Mouse (Mus musculus) intestine, postnatal 0 days (tissue): ENCODE measurements around the gene Pamr1. TPM values are rescaled to one million over a fixed set of nuclear protein-coding genes. Genes with fewer than 3 reads are reported as not detected.

Source experiments
- ATAC-seq: fragments of 200-750 bp; cut with Nextera tagmentation; 2 replicates; pipeline ENCODE4 v1.8.0; 2017; ENCODE audit warnings: mild to moderate bottlenecking, moderate TSS enrichment, moderate library complexity
- H3K27ac ChIP-seq: fragments of 300-500 bp; sonication (generic); 2 replicates; pipeline ENCODE4 v1.5.1; 2014; ENCODE audit warnings: mild to moderate bottlenecking, low read depth, low read length, moderate library complexity
- H3K27me3 ChIP-seq: fragments of 300-500 bp; sonication (generic); replicated peaks from 2 replicates; pipeline ENCODE4 v1.6.1; 2014; ENCODE audit warnings: low read length, mixed read lengths; ENCODE audit not compliant: control insufficient read depth, insufficient read depth
- H3K36me3 ChIP-seq: fragments of 300-500 bp; sonication (generic); 2 replicates; pipeline ENCODE4 v1.6.1; 2014; ENCODE audit warnings: mild to moderate bottlenecking, moderate library complexity; ENCODE audit not compliant: control insufficient read depth, insufficient read depth
- H3K4me1 ChIP-seq: fragments of 300-500 bp; sonication (generic); replicated peaks from 2 replicates; pipeline ENCODE4 v1.6.1; 2014; ENCODE audit warnings: antibody characterized with exemption, low read length, mixed read lengths; ENCODE audit not compliant: control insufficient read depth, insufficient read depth
- H3K4me2 ChIP-seq: fragments of 300-500 bp; sonication (generic); replicated peaks from 2 replicates; pipeline ENCODE4 v1.6.1; 2014; ENCODE audit warnings: low read depth, mild to moderate bottlenecking, moderate library complexity
- H3K4me3 ChIP-seq: fragments of 300-500 bp; sonication (generic); 2 replicates; pipeline ENCODE4 v1.5.1; 2014; ENCODE audit warnings: low read depth, low read length
- H3K9ac ChIP-seq: fragments of 300-500 bp; sonication (generic); 2 replicates; pipeline ENCODE4 v1.6.1; 2014; ENCODE audit warnings: mild to moderate bottlenecking, low read depth, low read length
- H3K9me3 ChIP-seq: fragments of 300-500 bp; sonication (generic); 2 replicates; pipeline ENCODE4 v1.6.1; 2016; ENCODE audit warnings: mixed run types; ENCODE audit not compliant: control insufficient read depth
- CTCF ChIP-seq: sonication (generic); IDR thresholded peaks from 2 replicates; pipeline ENCODE4 v1.5.1; 2016; ENCODE audit warnings: low read depth, mild to moderate bottlenecking, control low read depth, antibody characterized with exemption, moderate library complexity
- WGBS: fragments of 180-500 bp; shearing (Covaris S2); extraction: QIAGEN DNeasy Blood & Tissue Kit; methylation state at CpG from one replicate; pipeline ENCODE4 v1.1.7; 2014; 5-methylcytosine and 5-hydroxymethylcytosine counted together
- polyA plus RNA-seq: library from polyadenylated mRNA; unstranded; fragments of >200 nt; fragmentation: Nextera tagmentation; extraction: Ambion mirVana; gene quantifications from 2 replicates; pipeline ENCODE4 v1.2.1, GENCODE M21; 2015

Pamr1 gene
- polyA plus RNA-seq, 1 experiment from 2014 or later, result 19.0 TPM

DNA sequence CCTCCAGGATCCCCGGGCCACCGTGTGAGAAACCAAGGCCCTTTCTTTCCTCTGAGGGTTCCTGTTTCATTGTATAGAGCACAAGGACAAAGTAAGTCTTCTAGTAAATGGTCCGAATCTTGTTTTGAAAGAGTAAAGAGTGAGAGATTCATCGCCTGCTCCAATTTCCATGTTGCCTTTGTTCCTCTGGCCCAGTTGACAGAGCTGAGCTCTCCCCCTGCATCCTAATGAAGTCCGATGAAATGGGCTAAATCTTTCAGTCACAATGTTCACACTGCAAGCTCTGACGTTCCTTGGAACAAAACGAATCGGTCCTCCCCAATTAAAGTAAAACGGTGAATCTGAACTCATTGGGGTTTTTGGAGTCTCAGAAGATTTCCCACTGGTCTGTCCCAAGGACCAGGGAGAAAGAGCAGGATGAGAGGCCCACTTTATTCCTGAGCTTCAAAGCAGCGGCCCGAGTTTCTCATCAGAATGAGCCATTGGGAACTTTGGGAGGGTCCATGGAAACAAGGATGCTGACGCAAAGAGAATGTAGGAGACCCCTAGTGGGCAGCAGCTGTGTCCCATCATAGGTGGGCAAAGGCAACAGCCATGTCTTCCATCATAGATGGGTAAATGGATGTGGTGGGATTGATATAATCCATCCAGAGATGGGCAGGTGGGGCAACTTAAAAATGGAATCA, 71.1 kb downstream of the Pamr1 start:
- Histone ChIP-seq H3K36me3 (no peaks in the 10 kb centered on the region), H3K4me3 (no peak overlapping the region), H3K27ac (no peak overlapping the region), H3K9me3 (no peaks in the 10 kb centered on the region), H3K4me1 (no peaks in the 10 kb centered on the region), H3K9ac (no peak overlapping the region), H3K4me2 (no peak overlapping the region), H3K27me3 (no peaks in the 10 kb centered on the region)
- ATAC-seq, result no peak
- TF ChIP-seq CTCF, result no peak
- WGBS, result 88% methylated on average over 12 of the region's 12 CpGs

DNA sequence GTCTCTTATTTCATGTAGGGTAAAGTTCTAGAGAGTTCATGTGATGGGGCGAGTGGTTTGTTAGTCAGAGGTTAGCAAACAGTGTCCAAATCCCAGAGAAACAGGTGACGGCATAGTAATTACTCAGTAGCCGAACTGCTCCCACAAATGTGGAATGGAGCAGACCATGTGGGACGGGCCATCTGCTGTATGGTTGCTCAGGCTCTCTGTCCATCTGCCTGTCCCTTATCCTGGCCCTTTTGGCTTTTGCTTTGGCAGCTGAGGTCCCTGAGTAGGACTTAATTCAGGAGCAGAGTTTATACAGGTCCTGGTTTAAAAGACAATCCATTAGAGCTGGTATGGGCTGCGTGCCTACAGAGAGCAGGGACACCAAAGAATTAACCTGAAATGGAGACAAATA, 72.4 kb downstream of the Pamr1 start:
- no peak overlapping the region for H3K9ac ChIP-seq
- no peak overlapping the region for H3K4me2 ChIP-seq
- H3K9me3 ChIP-seq, result no peaks in the 10 kb centered on the region
- no peaks in the 10 kb centered on the region for H3K27me3 ChIP-seq
- no peaks in the 10 kb centered on the region for H3K36me3 ChIP-seq
- TF ChIP-seq CTCF, result no peak
- no peak overlapping the region for H3K4me3 ChIP-seq
- no peaks in the 10 kb centered on the region for H3K4me1 ChIP-seq
- ATAC-seq, result no peak
- WGBS, result 84% methylated on average over 5 of the region's 5 CpGs
- no peak overlapping the region for H3K27ac ChIP-seq

- H3K4me2 ChIP-seq, result no peak overlapping the region
- H3K4me3 ChIP-seq, result no peak overlapping the region
- no peak for TF ChIP-seq CTCF
These were observed 73.1 kb downstream of the Pamr1 start for GRCm38 (mm10) chr2:102622943-102623342.

DNA sequence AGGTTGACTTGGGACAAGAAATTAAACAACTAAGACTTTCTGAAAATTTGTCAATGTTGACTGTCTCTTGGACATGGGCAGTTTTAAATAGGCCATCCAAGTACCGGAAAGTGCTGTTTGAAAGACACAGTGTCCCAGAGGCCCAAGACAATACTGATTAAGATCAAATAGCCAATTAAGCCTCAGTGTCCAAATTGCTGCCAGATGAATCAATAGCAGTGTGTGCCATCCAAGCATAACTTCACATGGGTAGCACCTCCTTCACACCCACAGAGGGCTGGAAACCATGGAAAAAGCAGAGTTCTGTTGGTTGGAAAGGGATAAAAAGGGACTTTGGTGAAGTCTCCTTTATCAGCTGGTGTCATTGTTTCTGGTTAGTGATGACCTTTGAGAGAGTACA, 74.7 kb downstream of the Pamr1 start:
- no peak overlapping the region for H3K27ac ChIP-seq
- no peaks in the 10 kb centered on the region for H3K36me3 ChIP-seq
- no peaks in the 10 kb centered on the region for H3K9me3 ChIP-seq
- H3K9ac ChIP-seq, result no peak overlapping the region
- no peak for TF ChIP-seq CTCF
- no peaks in the 10 kb centered on the region for H3K4me1 ChIP-seq
- no peaks in the 10 kb centered on the region for H3K27me3 ChIP-seq
- WGBS, result 93% methylated on average over 1 of the region's 1 CpGs
- no peak overlapping the region for H3K4me2 ChIP-seq
- H3K4me3 ChIP-seq, result no peak overlapping the region
- ATAC-seq, result no peak

More at GRCm38 (mm10) chr2:102622943-102623342, 73.1 kb downstream of the Pamr1 start:
- Histone ChIP-seq H3K9me3 (no peaks in the 10 kb centered on the region), H3K9ac (no peak overlapping the region), H3K4me1 (no peaks in the 10 kb centered on the region), H3K27ac (no peak overlapping the region), H3K36me3 (no peaks in the 10 kb centered on the region), H3K27me3 (no peaks in the 10 kb centered on the region)
- no peak for ATAC-seq

DNA sequence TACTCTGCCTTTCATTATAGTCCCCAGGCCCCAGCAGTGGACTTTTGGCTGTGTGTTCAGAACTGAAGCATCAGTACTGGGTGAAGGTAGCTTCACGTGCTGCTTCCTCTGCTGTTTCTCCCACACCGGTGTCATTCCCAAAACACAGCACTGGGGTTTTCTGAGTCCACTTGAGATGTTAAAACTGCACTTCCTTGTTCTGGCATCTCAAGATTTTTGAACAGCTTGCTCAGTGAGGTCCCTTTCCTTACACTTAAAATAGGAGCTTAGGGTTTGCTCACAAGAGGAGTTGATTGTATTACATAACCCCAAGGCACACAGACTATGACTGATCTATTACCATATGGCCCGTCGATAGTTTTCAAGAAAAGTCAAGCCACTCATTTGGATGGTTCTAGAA, 82.5 kb downstream of the Pamr1 start:
- ATAC-seq, result no peak
- H3K4me3 ChIP-seq, result no peak overlapping the region
- H3K4me1 ChIP-seq, result no peaks in the 10 kb centered on the region
- WGBS, result 92% methylated on average over 4 of the region's 4 CpGs
- no peak overlapping the region for H3K4me2 ChIP-seq
- no peak overlapping the region for H3K9ac ChIP-seq
- H3K36me3 ChIP-seq, result no peaks in the 10 kb centered on the region
- no peaks in the 10 kb centered on the region for H3K27me3 ChIP-seq
- no peaks in the 10 kb centered on the region for H3K9me3 ChIP-seq
- no peak for TF ChIP-seq CTCF
- no peak overlapping the region for H3K27ac ChIP-seq

- no peaks in the 10 kb centered on the region for H3K9me3 ChIP-seq
- no peak for ATAC-seq
- no peak for TF ChIP-seq CTCF
- no peak overlapping the region for H3K27ac ChIP-seq
- H3K9ac ChIP-seq, result no peak overlapping the region
- H3K4me1 ChIP-seq, result no peaks in the 10 kb centered on the region
- no peaks in the 10 kb centered on the region for H3K27me3 ChIP-seq
- no peaks in the 10 kb centered on the region; the same call in 1 of the 2 replicates for H3K36me3 ChIP-seq
- WGBS, result 88% methylated on average over 1 of the region's 1 CpGs
- H3K4me2 ChIP-seq, result no peak overlapping the region
- H3K4me3 ChIP-seq, result no peak overlapping the region
These were observed 84.2 kb downstream of the Pamr1 start for GRCm38 (mm10) chr2:102634010-102634409.

GRCm38 (mm10) chr2:102635523-102636060, 85.8 kb downstream of the Pamr1 start:
- no peak overlapping the region for H3K9ac ChIP-seq
- no peak for TF ChIP-seq CTCF
- no peak overlapping the region for H3K4me3 ChIP-seq
- no peak overlapping the region for H3K4me2 ChIP-seq
- H3K27ac ChIP-seq, result no peak overlapping the region
- no peaks in the 10 kb centered on the region; the same call in 1 of the 2 replicates for H3K36me3 ChIP-seq
- H3K27me3 ChIP-seq, result no peaks in the 10 kb centered on the region
- WGBS, result 83% methylated on average over 3 of the region's 3 CpGs
- no peaks in the 10 kb centered on the region for H3K9me3 ChIP-seq
- H3K4me1 ChIP-seq, result no peaks in the 10 kb centered on the region
- no peak for ATAC-seq
